Mouse (Mus musculus) neural tube, embryonic 11.5 days (tissue): ENCODE data around the gene Mrvi1. TPM values are rescaled to one million over a fixed set of nuclear protein-coding genes. Genes with fewer than 3 reads are reported as not detected.

Experiments
- ATAC-seq: fragments of 200-750 bp; cut with Nextera tagmentation; 2 replicates; pipeline ENCODE4 v1.8.0; 2017; ENCODE audit warnings: moderate number of reproducible peaks, mild to moderate bottlenecking, moderate TSS enrichment, moderate library complexity; ENCODE audit not compliant: insufficient read depth, low FRiP score, low TSS enrichment
- DNase-seq: peaks from one replicate; pipeline ENCODE4 v3.0.0-alpha.2; 2015; ENCODE audit warnings: low spot score
- H3K27ac ChIP-seq: fragments of 300-500 bp; sonication (generic); 2 replicates; pipeline ENCODE4 v1.5.1; 2014; ENCODE audit warnings: low read depth, mild to moderate bottlenecking, low read length
- H3K27me3 ChIP-seq: fragments of 300-500 bp; sonication (generic); 2 replicates; pipeline ENCODE4 v1.6.1; 2014; ENCODE audit warnings: mild to moderate bottlenecking, low read length, mixed read lengths; ENCODE audit not compliant: control insufficient read depth, insufficient read depth
- H3K36me3 ChIP-seq: fragments of 300-500 bp; sonication (generic); 2 replicates; pipeline ENCODE4 v1.6.1; 2014; ENCODE audit warnings: mild to moderate bottlenecking, low read length, moderate library complexity, mixed read lengths; ENCODE audit not compliant: control insufficient read depth, insufficient read depth
- H3K4me1 ChIP-seq: fragments of 300-500 bp; sonication (generic); 2 replicates; pipeline ENCODE4 v1.6.1; 2014; ENCODE audit warnings: low read length, mixed read lengths; ENCODE audit not compliant: control insufficient read depth, insufficient read depth
- H3K4me2 ChIP-seq: fragments of 300-500 bp; sonication (generic); 2 replicates; pipeline ENCODE4 v1.6.1; 2014; ENCODE audit warnings: low read depth, mild to moderate bottlenecking, moderate library complexity
- H3K4me3 ChIP-seq: fragments of 300-500 bp; sonication (generic); 2 replicates; pipeline ENCODE4 v1.5.1; 2014; ENCODE audit warnings: low read depth, low read length
- H3K9ac ChIP-seq: fragments of 300-500 bp; sonication (generic); 2 replicates; pipeline ENCODE4 v1.6.1; 2014; ENCODE audit warnings: mild to moderate bottlenecking, low read length
- H3K9me3 ChIP-seq: fragments of 300-500 bp; sonication (generic); 2 replicates; pipeline ENCODE4 v1.6.1; 2016; ENCODE audit warnings: low read length; ENCODE audit not compliant: control insufficient read depth
- WGBS: fragments of 180-500 bp; shearing (Covaris S2); extraction: QIAGEN DNeasy Blood & Tissue Kit; methylation state at CpG from one replicate; pipeline ENCODE4 v1.1.7; 2014; 5-methylcytosine and 5-hydroxymethylcytosine counted together
- polyA plus RNA-seq: library from polyadenylated mRNA; unstranded; fragments of >200 nt; fragmentation: Nextera tagmentation; extraction: Ambion mirVana; gene quantifications from 2 replicates; pipeline ENCODE4 v1.2.1, GENCODE M21; 2014

Mrvi1 gene
- polyA plus RNA-seq, 1 experiment from 2014 or later, result 2.8 TPM

- Histone ChIP-seq H3K9ac (no peak overlapping the region), H3K4me1 (no peaks in the 10 kb centered on the region), H3K36me3 (0 out of 2 replicates have a peak, but pooled peaks cover 3% of the 10 kb centered on the region), H3K9me3 (no peaks in the 10 kb centered on the region), H3K4me2 (no peak overlapping the region), H3K4me3 (no peak overlapping the region), H3K27ac (no peak overlapping the region), H3K27me3 (no peaks in the 10 kb centered on the region)
- 84% methylated on average over 8 of the region's 8 CpGs for WGBS
- ATAC-seq (no peak), DNase-seq (no peak)
Observed at GRCm38 (mm10) chr7:110823076-110823475, 159.2 kb downstream of the Mrvi1 start.

GRCm38 (mm10) chr7:110822055-110822454, 160.2 kb downstream of the Mrvi1 start:
- H3K9me3 ChIP-seq, result no peaks in the 10 kb centered on the region
- DNase-seq (no peak), ATAC-seq (no peak)
- 0 out of 2 replicates have a peak, but pooled peaks cover 3% of the 10 kb centered on the region for H3K36me3 ChIP-seq
- no peak overlapping the region for H3K4me3 ChIP-seq
- H3K27ac ChIP-seq, result no peak overlapping the region
- no peak overlapping the region for H3K9ac ChIP-seq
- no peaks in the 10 kb centered on the region for H3K27me3 ChIP-seq
- H3K4me1 ChIP-seq, result no peaks in the 10 kb centered on the region
- WGBS, result 78% methylated on average over 4 of the region's 4 CpGs
- H3K4me2 ChIP-seq, result no peak overlapping the region

GRCm38 (mm10) chr7:110821653-110822052, 160.6 kb downstream of the Mrvi1 start:
- WGBS, result 79% methylated on average over 3 of the region's 3 CpGs
- DNase-seq, result peak; percentile 44

GRCm38 (mm10) chr7:110821068-110821467, 161.2 kb downstream of the Mrvi1 start:
- DNase-seq (peak; percentile 21), ATAC-seq (no peak; the same call in 1 of the 2 replicates)
- H3K27ac ChIP-seq, result no peak overlapping the region
- no peak overlapping the region for H3K4me3 ChIP-seq
- H3K4me1 ChIP-seq, result no peaks in the 10 kb centered on the region
- H3K9me3 ChIP-seq, result no peaks in the 10 kb centered on the region
- H3K9ac ChIP-seq, result no peak overlapping the region
- WGBS, result 16% methylated on average over 5 of the region's 5 CpGs
- H3K27me3 ChIP-seq, result no peaks in the 10 kb centered on the region
- no peak overlapping the region for H3K4me2 ChIP-seq
- H3K36me3 ChIP-seq, result 0 out of 2 replicates have a peak, but pooled peaks cover 3% of the 10 kb centered on the region

More at GRCm38 (mm10) chr7:110821653-110822052, 160.6 kb downstream of the Mrvi1 start:
- no peaks in the 10 kb centered on the region for H3K4me1 ChIP-seq
- H3K27me3 ChIP-seq, result no peaks in the 10 kb centered on the region
- ATAC-seq, result no peak
- H3K4me3 ChIP-seq, result no peak overlapping the region
- 0 out of 2 replicates have a peak, but pooled peaks cover 3% of the 10 kb centered on the region for H3K36me3 ChIP-seq
- no peak overlapping the region for H3K9ac ChIP-seq
- no peak overlapping the region for H3K4me2 ChIP-seq
- no peak overlapping the region for H3K27ac ChIP-seq
- H3K9me3 ChIP-seq, result no peaks in the 10 kb centered on the region

GRCm38 (mm10) chr7:110818787-110819350, 163.4 kb downstream of the Mrvi1 start:
- Histone ChIP-seq H3K27ac (no peak overlapping the region), H3K9ac (no peak overlapping the region), H3K4me1 (no peaks in the 10 kb centered on the region), H3K4me2 (no peak overlapping the region), H3K27me3 (no peaks in the 10 kb centered on the region), H3K4me3 (no peak overlapping the region), H3K36me3 (no peaks in the 10 kb centered on the region), H3K9me3 (no peaks in the 10 kb centered on the region)
- DNase-seq (no peak), ATAC-seq (no peak)
- 91% methylated on average over 11 of the region's 11 CpGs for WGBS

Other genes with a start within 250 kb of the Mrvi1 start
- gene Ampd3, start 214.3 kb downstream of the Mrvi1 start, polyA plus RNA-seq, result 1.5 TPM in 2 replicates
- 30.8 and 31.3 TPM in 2 replicates for gene Rnf141, start 138.0 kb downstream of the Mrvi1 start, polyA plus RNA-seq
- gene Lyve1, start 119.2 kb downstream of the Mrvi1 start, polyA plus RNA-seq, result 1.6 and 1.7 TPM in 2 replicates
- gene Ctr9, start 46.5 kb upstream of the Mrvi1 start, polyA plus RNA-seq, result 90.6 and 99.7 TPM in 2 replicates
- gene Eif4g2, start 100.6 kb upstream of the Mrvi1 start, polyA plus RNA-seq, result 2,074 and 2,084 TPM in 2 replicates